Mouse (Mus musculus): ENCODE measurements around the gene Dyrk1a. TPM values are rescaled to one million over a fixed set of nuclear protein-coding genes. Genes with fewer than 3 reads are reported as not detected.

Gene Dyrk1a
- total and polyA plus RNA-seq, 3 experiments = 32.4 to 53.7 (median 40.4) TPM

GRCm38 (mm10) chr16:94589648-94590047 lies 19.8 kb downstream of the Dyrk1a start:
- peak overlapping the region; percentile 1; the same call in 1 of the 2 replicates for H3K9ac ChIP-seq (ENCODE audit: insufficient read depth, low read depth)
- H3K79me2 ChIP-seq (replicated peaks; ENCODE audit: control insufficient read depth, extremely low read depth, insufficient read depth, poor library complexity, severe bottlenecking) = peaks cover 96% of the 10 kb centered on the region
- no peak overlapping the region for H3K4me3 ChIP-seq (replicated peaks in 1 of 3; ENCODE audit: low read depth in 2 of 3, low read length in 2 of 3, poor library complexity in 1 of 3)
- peaks cover 35 to 100% of the 10 kb centered on the region in 2 experiments for H3K4me1 ChIP-seq (ENCODE audit: control insufficient read depth in 1 of 2, insufficient read depth in 2 of 2)
- in situ Hi-C loops (cut with MboI; ENCODE audit: low pct_ligation_motif_present, low pct_unique_long_range_greater_than_20kb, low sequenced_read_pairs) = no loop called here
- dilution Hi-C loops (cut with MboI; ENCODE audit: extremely low pct_ligation_motif_present, extremely low pct_unique_long_range_greater_than_20kb, low sequenced_read_pairs) = no loop called here
- H3K27me3 ChIP-seq (replicated peaks) = no peaks in the 10 kb centered on the region
- peaks cover 4 to 29% of the 10 kb centered on the region in 2 experiments for H3K36me3 ChIP-seq (replicated peaks in 1 of 2; ENCODE audit: control insufficient read depth in 1 of 2, insufficient read depth in 1 of 2, low read length in 1 of 2)
- peak overlapping the region; percentile 53; the same call in 1 of the 2 replicates for H3K27ac ChIP-seq (ENCODE audit: insufficient read depth, low read depth)
- H3K4me2 ChIP-seq (ENCODE audit: insufficient read depth, low read depth, poor library complexity, severe bottlenecking) = peak overlapping the region; percentile 13; the same call in 1 of the 2 replicates
- no peak for TF ChIP-seq MYC (IDR thresholded peaks at IDR 0.05; ENCODE audit: low read depth, low read length)
- no peak for TF ChIP-seq USF1 (IDR thresholded peaks at IDR 0.05; ENCODE audit: low read depth, low read length)
- TF ChIP-seq SIN3A (IDR thresholded peaks at IDR 0.05; ENCODE audit: low read length) = no peak
- TF ChIP-seq NELFE (IDR thresholded peaks at IDR 0.05; ENCODE audit: low read depth, low read length) = no peak
- no peak for TF ChIP-seq MXI1 (IDR thresholded peaks at IDR 0.05; ENCODE audit: low read depth, low read length)
- TF ChIP-seq TCF12 (IDR thresholded peaks at IDR 0.05; ENCODE audit: low read depth, low read length) = no peak
- no peak for TF ChIP-seq MAX (IDR thresholded peaks at IDR 0.05; ENCODE audit: low read length)
- no peak for TF ChIP-seq BHLHE40 (IDR thresholded peaks at IDR 0.05; ENCODE audit: low read depth, low read length)
- no peak for TF ChIP-seq RAD21 (IDR thresholded peaks at IDR 0.05; ENCODE audit: low read depth, low read length)
- TF ChIP-seq IRF4 (IDR thresholded peaks at IDR 0.05; ENCODE audit: low read depth, low read length) = no peak
- no peaks in the 10 kb centered on the region for H3K9me3 ChIP-seq (replicated peaks; ENCODE audit: low read length)
- no peak for DNase-seq (ENCODE audit: extremely low read depth)

GRCm38 (mm10) chr16:94590214-94590613 lies 20.4 kb downstream of the Dyrk1a start:
- in situ Hi-C loops (cut with MboI; ENCODE audit: low pct_ligation_motif_present, low pct_unique_long_range_greater_than_20kb, low sequenced_read_pairs) (no loop called here), dilution Hi-C loops (cut with MboI; ENCODE audit: extremely low pct_ligation_motif_present, extremely low pct_unique_long_range_greater_than_20kb, low sequenced_read_pairs) (no loop called here)
- peak; percentile 87 for DNase-seq (ENCODE audit: extremely low read depth)
- Histone ChIP-seq H3K4me3 (replicated peaks in 1 of 3; ENCODE audit: low read depth in 2 of 3, low read length in 2 of 3, poor library complexity in 1 of 3) (no peak overlapping the region), H3K4me2 (ENCODE audit: insufficient read depth, low read depth, poor library complexity, severe bottlenecking) (0 out of 2 replicates have a peak overlapping the region, but pooled peaks have one; percentile 1), H3K36me3 (replicated peaks in 1 of 2; ENCODE audit: control insufficient read depth in 1 of 2, insufficient read depth in 1 of 2, low read length in 1 of 2) (peaks cover 0 to 27% of the 10 kb centered on the region in 2 experiments), H3K27me3 (replicated peaks) (no peaks in the 10 kb centered on the region), H3K4me1 (ENCODE audit: control insufficient read depth in 1 of 2, insufficient read depth in 2 of 2) (peaks cover 33 to 100% of the 10 kb centered on the region in 2 experiments), H3K79me2 (replicated peaks; ENCODE audit: control insufficient read depth, extremely low read depth, insufficient read depth, poor library complexity, severe bottlenecking) (peaks cover 96% of the 10 kb centered on the region), H3K27ac (ENCODE audit: insufficient read depth, low read depth) (peak overlapping the region; percentile 72), H3K9ac (ENCODE audit: insufficient read depth, low read depth) (no peak overlapping the region), H3K9me3 (replicated peaks; ENCODE audit: low read length) (no peaks in the 10 kb centered on the region)
- TF ChIP-seq ZMIZ1 (IDR thresholded peaks at IDR 0.05; ENCODE audit: low read depth, low read length) = peak; percentile 27; the same call in 1 of the 2 replicates
- TF ChIP-seq GABPA (IDR thresholded peaks at IDR 0.05; ENCODE audit: insufficient replicate concordance, low read depth, low read length) = no peak
- TF ChIP-seq EP300 (IDR thresholded peaks at IDR 0.05; ENCODE audit: low read length) = peak; percentile 86
- no peak for TF ChIP-seq ELF1 (IDR thresholded peaks at IDR 0.05; ENCODE audit: low read depth, low read length)
- peak; percentile 43; the same call in 1 of the 2 replicates for TF ChIP-seq JUN (IDR thresholded peaks at IDR 0.05; ENCODE audit: insufficient read depth, low read depth, low read length)
- no peak for TF ChIP-seq MAZ (IDR thresholded peaks at IDR 0.05; ENCODE audit: low read depth, low read length)
- no peak; the same call in 1 of the 2 replicates for TF ChIP-seq ZNF384 (IDR thresholded peaks at IDR 0.05; ENCODE audit: low read depth, low read length)
- TF ChIP-seq E2F4 (IDR thresholded peaks at IDR 0.05; ENCODE audit: insufficient replicate concordance, low read depth, low read length) = no peak
- no peak for TF ChIP-seq TBP (conservative IDR thresholded peaks at IDR 0.05; ENCODE audit: low read depth, low read length)
- TF ChIP-seq UBTF (IDR thresholded peaks at IDR 0.05; ENCODE audit: low read depth, low read length) = no peak
- TF ChIP-seq NRF1 (IDR thresholded peaks at IDR 0.05; ENCODE audit: low read depth, low read length) = no peak
- TF ChIP-seq MAFK (IDR thresholded peaks at IDR 0.05; ENCODE audit: insufficient replicate concordance, low read length) = 0 out of 2 replicates have a peak, but pooled peaks have one; percentile 48
- peak; percentile 88 for TF ChIP-seq ETS1 (conservative IDR thresholded peaks at IDR 0.05; ENCODE audit: low read depth, low read length)
- TF ChIP-seq MYC (IDR thresholded peaks at IDR 0.05; ENCODE audit: low read depth, low read length) = 0 out of 2 replicates have a peak, but pooled peaks have one; percentile 49
- no peak for TF ChIP-seq MAX (IDR thresholded peaks at IDR 0.05; ENCODE audit: low read length)
- no peak for TF ChIP-seq PAX5 (IDR thresholded peaks at IDR 0.05; ENCODE audit: low read length)
- no peak; the same call in 1 of the 2 replicates for TF ChIP-seq RAD21 (IDR thresholded peaks at IDR 0.05; ENCODE audit: low read depth, low read length)
- TF ChIP-seq SMC3 (IDR thresholded peaks at IDR 0.05; ENCODE audit: low read depth, low read length) = no peak
- no peak for TF ChIP-seq CHD1 (IDR thresholded peaks at IDR 0.05; ENCODE audit: low read depth, low read length)
- no peak for TF ChIP-seq ZC3H11A (IDR thresholded peaks at IDR 0.05; ENCODE audit: low read depth, low read length)
- TF ChIP-seq RCOR1 (conservative IDR thresholded peaks at IDR 0.05; ENCODE audit: low read depth, low read length) = 0 out of 2 replicates have a peak, but pooled peaks have one; percentile 34
- no peak for TF ChIP-seq TCF12 (IDR thresholded peaks at IDR 0.05; ENCODE audit: low read depth, low read length)
- TF ChIP-seq NELFE (IDR thresholded peaks at IDR 0.05; ENCODE audit: low read depth, low read length) = no peak
- TF ChIP-seq BHLHE40 (IDR thresholded peaks at IDR 0.05; ENCODE audit: low read depth, low read length) = 0 out of 2 replicates have a peak, but pooled peaks have one; percentile 61
- peak; percentile 61; the same call in 1 of the 2 replicates for TF ChIP-seq SIN3A (IDR thresholded peaks at IDR 0.05; ENCODE audit: low read length)
- TF ChIP-seq POLR2A (IDR thresholded peaks at IDR 0.05; ENCODE audit: low read depth, low read length) = no peak
- TF ChIP-seq JUND (conservative IDR thresholded peaks at IDR 0.05; ENCODE audit: low read depth, low read length) = peak; percentile 72; the same call in 1 of the 2 replicates
- TF ChIP-seq HCFC1 (IDR thresholded peaks at IDR 0.05; ENCODE audit: low read depth, low read length) = no peak
